Mouse (Mus musculus): Measurements from ENCODE around the gene Flvcr2. TPM values are rescaled to one million over a fixed set of nuclear protein-coding genes. Genes with fewer than 3 reads are reported as not detected.

The Flvcr2 gene
- polyA plus RNA-seq, 1 experiment, result 0.60 TPM

- peak in 1 of 2 experiments; percentile 23 for DNase-seq (ENCODE audit: low read depth in 1 of 2, low spot score in 2 of 2)
- no peak overlapping the region for H3K27ac ChIP-seq (ENCODE audit: insufficient read depth, low read length)
- H3K36me3 ChIP-seq (ENCODE audit: control insufficient read depth, insufficient read depth, low read length), result peaks cover 5% of the 10 kb centered on the region
- H3K27me3 ChIP-seq (ENCODE audit: control insufficient read depth, insufficient read depth, low read length), result no peaks in the 10 kb centered on the region
- H3K4me3 ChIP-seq (ENCODE audit: extremely low read depth, insufficient read depth, insufficient read length), result no peak overlapping the region
- H3K4me1 ChIP-seq (ENCODE audit: control insufficient read depth, insufficient read depth, insufficient read length), result peaks cover 6% of the 10 kb centered on the region; the same call in 1 of the 2 replicates
- TF ChIP-seq CTCF (IDR thresholded peaks at IDR 0.05; ENCODE audit: extremely low read depth, insufficient read depth, insufficient read length, insufficient replicate concordance), result no peak
- TF ChIP-seq POLR2A (IDR thresholded peaks at IDR 0.05; ENCODE audit: low read depth, low read length), result no peak
- WGBS, result 21% methylated on average over 7 of the region's 7 CpGs
Observed at GRCm38 (mm10) chr12:85710695-85711094, 35.6 kb upstream of the Flvcr2 start.

GRCm38 (mm10) chr12:85712587-85712986 is 33.8 kb upstream of the Flvcr2 start:
- no peaks in the 10 kb centered on the region for H3K27me3 ChIP-seq (ENCODE audit: control insufficient read depth, insufficient read depth, low read length)
- H3K36me3 ChIP-seq (ENCODE audit: control insufficient read depth, insufficient read depth, low read length), result peaks cover 5% of the 10 kb centered on the region
- TF ChIP-seq CTCF (IDR thresholded peaks at IDR 0.05; ENCODE audit: extremely low read depth, insufficient read depth, insufficient read length, insufficient replicate concordance) (no peak), POLR2A (IDR thresholded peaks at IDR 0.05; ENCODE audit: low read depth, low read length) (no peak)
- peaks cover 3% of the 10 kb centered on the region; the same call in 1 of the 2 replicates for H3K4me1 ChIP-seq (ENCODE audit: control insufficient read depth, insufficient read depth, insufficient read length)
- DNase-seq (ENCODE audit: low read depth in 1 of 2, low spot score in 2 of 2), result no peak
- 90% methylated on average over 2 of the region's 2 CpGs for WGBS
- H3K4me3 ChIP-seq (ENCODE audit: extremely low read depth, insufficient read depth, insufficient read length), result no peak overlapping the region
- no peak overlapping the region for H3K27ac ChIP-seq (ENCODE audit: insufficient read depth, low read length)

GRCm38 (mm10) chr12:85714126-85714525 is 32.2 kb upstream of the Flvcr2 start:
- 92% methylated on average over 5 of the region's 5 CpGs for WGBS
- no peak for TF ChIP-seq CTCF (IDR thresholded peaks at IDR 0.05; ENCODE audit: extremely low read depth, insufficient read depth, insufficient read length, insufficient replicate concordance)
- no peak for TF ChIP-seq POLR2A (IDR thresholded peaks at IDR 0.05; ENCODE audit: low read depth, low read length)
- H3K36me3 ChIP-seq (ENCODE audit: control insufficient read depth, insufficient read depth, low read length), result no peaks in the 10 kb centered on the region; the same call in 1 of the 2 replicates

GRCm38 (mm10) chr12:85725306-85725705 is 21.0 kb upstream of the Flvcr2 start:
- Histone ChIP-seq H3K27ac (ENCODE audit: insufficient read depth, low read length) (no peak overlapping the region), H3K4me3 (ENCODE audit: extremely low read depth, insufficient read depth, insufficient read length) (no peak overlapping the region), H3K36me3 (ENCODE audit: control insufficient read depth, insufficient read depth, low read length) (no peaks in the 10 kb centered on the region), H3K4me1 (ENCODE audit: control insufficient read depth, insufficient read depth, insufficient read length) (no peaks in the 10 kb centered on the region), H3K27me3 (ENCODE audit: control insufficient read depth, insufficient read depth, low read length) (no peaks in the 10 kb centered on the region)
- DNase-seq (ENCODE audit: low read depth in 1 of 2, low spot score in 2 of 2), result no peak
- WGBS, result 69% methylated on average over 4 of the region's 4 CpGs
- TF ChIP-seq POLR2A (IDR thresholded peaks at IDR 0.05; ENCODE audit: low read depth, low read length) (no peak), CTCF (IDR thresholded peaks at IDR 0.05; ENCODE audit: extremely low read depth, insufficient read depth, insufficient read length, insufficient replicate concordance) (no peak)

More at GRCm38 (mm10) chr12:85714126-85714525, 32.2 kb upstream of the Flvcr2 start:
- no peak for DNase-seq (ENCODE audit: low read depth in 1 of 2, low spot score in 2 of 2)
- Histone ChIP-seq H3K27me3 (ENCODE audit: control insufficient read depth, insufficient read depth, low read length) (no peaks in the 10 kb centered on the region), H3K27ac (ENCODE audit: insufficient read depth, low read length) (no peak overlapping the region), H3K4me1 (ENCODE audit: control insufficient read depth, insufficient read depth, insufficient read length) (peaks cover 3% of the 10 kb centered on the region; the same call in 1 of the 2 replicates), H3K4me3 (ENCODE audit: extremely low read depth, insufficient read depth, insufficient read length) (no peak overlapping the region)

- 64% methylated on average over 6 of the region's 6 CpGs for WGBS
- no peaks in the 10 kb centered on the region for H3K36me3 ChIP-seq (ENCODE audit: control insufficient read depth, insufficient read depth, low read length)
- no peaks in the 10 kb centered on the region for H3K4me1 ChIP-seq (ENCODE audit: control insufficient read depth, insufficient read depth, insufficient read length)
- no peaks in the 10 kb centered on the region for H3K27me3 ChIP-seq (ENCODE audit: control insufficient read depth, insufficient read depth, low read length)
- DNase-seq (ENCODE audit: low read depth in 1 of 2, low spot score in 2 of 2), result no peak
- TF ChIP-seq POLR2A (IDR thresholded peaks at IDR 0.05; ENCODE audit: low read depth, low read length) (no peak), CTCF (IDR thresholded peaks at IDR 0.05; ENCODE audit: extremely low read depth, insufficient read depth, insufficient read length, insufficient replicate concordance) (no peak)
- no peak overlapping the region for H3K27ac ChIP-seq (ENCODE audit: insufficient read depth, low read length)
- no peak overlapping the region for H3K4me3 ChIP-seq (ENCODE audit: extremely low read depth, insufficient read depth, insufficient read length)
Observed at GRCm38 (mm10) chr12:85726729-85727397, 19.5 kb upstream of the Flvcr2 start.

GRCm38 (mm10) chr12:85728181-85728580 is 18.2 kb upstream of the Flvcr2 start:
- no peaks in the 10 kb centered on the region for H3K27me3 ChIP-seq (ENCODE audit: control insufficient read depth, insufficient read depth, low read length)
- 88% methylated on average over 7 of the region's 7 CpGs for WGBS
- no peak for DNase-seq (ENCODE audit: low read depth in 1 of 2, low spot score in 2 of 2)
- no peaks in the 10 kb centered on the region for H3K4me1 ChIP-seq (ENCODE audit: control insufficient read depth, insufficient read depth, insufficient read length)
- H3K27ac ChIP-seq (ENCODE audit: insufficient read depth, low read length), result no peak overlapping the region
- no peak overlapping the region for H3K4me3 ChIP-seq (ENCODE audit: extremely low read depth, insufficient read depth, insufficient read length)
- no peaks in the 10 kb centered on the region for H3K36me3 ChIP-seq (ENCODE audit: control insufficient read depth, insufficient read depth, low read length)
- TF ChIP-seq CTCF (IDR thresholded peaks at IDR 0.05; ENCODE audit: extremely low read depth, insufficient read depth, insufficient read length, insufficient replicate concordance) (no peak), POLR2A (IDR thresholded peaks at IDR 0.05; ENCODE audit: low read depth, low read length) (no peak)

All from spleen, adult 2 months (tissue).